Mouse (Mus musculus) intestine, postnatal 0 days (tissue): ENCODE results near the gene Lrmp. TPM values are rescaled to one million over a fixed set of nuclear protein-coding genes. Genes with fewer than 3 reads are reported as not detected.

ENCODE experiments used
- ATAC-seq: fragments of 200-750 bp; cut with Nextera tagmentation; 2 replicates; pipeline ENCODE4 v1.8.0; 2017; ENCODE audit warnings: mild to moderate bottlenecking, moderate TSS enrichment, moderate library complexity
- H3K27ac ChIP-seq: fragments of 300-500 bp; sonication (generic); 2 replicates; pipeline ENCODE4 v1.5.1; 2014; ENCODE audit warnings: mild to moderate bottlenecking, low read depth, low read length, moderate library complexity
- H3K27me3 ChIP-seq: fragments of 300-500 bp; sonication (generic); replicated peaks from 2 replicates; pipeline ENCODE4 v1.6.1; 2014; ENCODE audit warnings: low read length, mixed read lengths; ENCODE audit not compliant: control insufficient read depth, insufficient read depth
- H3K36me3 ChIP-seq: fragments of 300-500 bp; sonication (generic); 2 replicates; pipeline ENCODE4 v1.6.1; 2014; ENCODE audit warnings: mild to moderate bottlenecking, moderate library complexity; ENCODE audit not compliant: control insufficient read depth, insufficient read depth
- H3K4me1 ChIP-seq: fragments of 300-500 bp; sonication (generic); replicated peaks from 2 replicates; pipeline ENCODE4 v1.6.1; 2014; ENCODE audit warnings: antibody characterized with exemption, low read length, mixed read lengths; ENCODE audit not compliant: control insufficient read depth, insufficient read depth
- H3K4me2 ChIP-seq: fragments of 300-500 bp; sonication (generic); replicated peaks from 2 replicates; pipeline ENCODE4 v1.6.1; 2014; ENCODE audit warnings: low read depth, mild to moderate bottlenecking, moderate library complexity
- H3K4me3 ChIP-seq: fragments of 300-500 bp; sonication (generic); 2 replicates; pipeline ENCODE4 v1.5.1; 2014; ENCODE audit warnings: low read depth, low read length
- H3K9ac ChIP-seq: fragments of 300-500 bp; sonication (generic); 2 replicates; pipeline ENCODE4 v1.6.1; 2014; ENCODE audit warnings: mild to moderate bottlenecking, low read depth, low read length
- H3K9me3 ChIP-seq: fragments of 300-500 bp; sonication (generic); 2 replicates; pipeline ENCODE4 v1.6.1; 2016; ENCODE audit warnings: mixed run types; ENCODE audit not compliant: control insufficient read depth
- CTCF ChIP-seq: sonication (generic); IDR thresholded peaks from 2 replicates; pipeline ENCODE4 v1.5.1; 2016; ENCODE audit warnings: low read depth, mild to moderate bottlenecking, control low read depth, antibody characterized with exemption, moderate library complexity
- WGBS: fragments of 180-500 bp; shearing (Covaris S2); extraction: QIAGEN DNeasy Blood & Tissue Kit; methylation state at CpG from one replicate; pipeline ENCODE4 v1.1.7; 2014; 5-methylcytosine and 5-hydroxymethylcytosine counted together
- polyA plus RNA-seq: library from polyadenylated mRNA; unstranded; fragments of >200 nt; fragmentation: Nextera tagmentation; extraction: Ambion mirVana; gene quantifications from 2 replicates; pipeline ENCODE4 v1.2.1, GENCODE M21; 2015

Lrmp gene
- polyA plus RNA-seq, 1 experiment from 2014 or later: 1.1 TPM

DNA sequence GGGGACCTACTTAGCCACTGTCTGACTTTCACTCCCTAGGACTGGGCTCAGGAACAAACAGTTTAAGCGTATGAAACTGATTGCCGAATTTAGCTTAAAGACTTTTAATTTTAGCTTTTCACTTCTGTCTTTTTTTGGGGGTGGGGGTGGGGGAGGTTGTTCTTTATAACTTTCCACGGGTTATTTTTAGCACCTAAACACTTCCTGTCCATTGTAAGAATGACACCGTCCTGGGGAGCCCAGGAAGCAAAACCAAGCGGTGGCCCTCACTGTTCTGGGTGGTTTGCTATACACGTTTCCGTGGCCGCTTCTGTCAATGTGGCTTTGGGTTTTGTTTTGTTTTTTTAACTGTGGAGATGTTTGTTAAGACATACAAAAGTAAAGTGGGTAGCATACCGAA lies 14.5 kb upstream of the Lrmp start:
- no peak overlapping the region for H3K27ac ChIP-seq
- 60% methylated on average over 9 of the region's 9 CpGs for WGBS
- ATAC-seq: no peak

DNA sequence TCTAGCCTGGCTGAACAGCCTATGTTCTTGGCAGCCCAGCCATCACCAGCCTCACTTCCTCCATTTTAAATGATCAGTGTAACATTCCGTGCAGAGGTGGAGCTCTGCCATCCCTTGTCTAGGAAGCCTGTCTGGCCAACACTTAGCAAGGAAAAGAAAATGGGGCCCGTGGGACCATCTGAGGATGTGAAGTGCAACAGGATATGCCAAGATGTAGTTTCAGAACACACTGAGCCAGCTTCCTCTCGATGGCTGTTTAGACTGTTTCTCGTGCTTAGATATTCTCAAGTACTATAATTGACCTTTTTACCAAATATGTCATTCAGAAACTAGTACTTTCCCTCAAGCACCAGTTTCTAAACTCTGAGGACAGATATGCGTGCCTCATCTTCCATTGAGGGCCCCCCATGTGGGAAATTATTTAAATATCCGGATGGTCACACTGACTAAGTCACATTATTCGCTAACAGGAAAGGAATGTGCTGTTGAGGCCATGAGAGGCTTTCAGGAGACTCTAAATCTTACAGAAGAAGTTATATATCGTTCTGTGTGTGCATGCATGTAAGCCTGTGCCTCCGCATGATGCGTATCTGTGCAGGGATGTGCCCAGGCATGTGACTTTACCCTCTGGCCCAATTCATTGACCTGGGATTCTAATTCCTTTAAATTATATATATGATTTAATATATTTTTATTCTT lies 11.1 kb upstream of the Lrmp start:
- TF ChIP-seq CTCF: no peak
- WGBS: 74% methylated on average over 10 of the region's 10 CpGs
- Histone ChIP-seq H3K27ac (no peak overlapping the region), H3K4me3 (no peak overlapping the region), H3K4me2 (no peak overlapping the region), H3K9me3 (no peaks in the 10 kb centered on the region), H3K4me1 (no peaks in the 10 kb centered on the region), H3K9ac (no peak overlapping the region), H3K27me3 (no peaks in the 10 kb centered on the region), H3K36me3 (no peaks in the 10 kb centered on the region)
- ATAC-seq: no peak

More for the DNA sequence above, 14.5 kb upstream of the Lrmp start:
- Histone ChIP-seq H3K9ac (no peak overlapping the region), H3K9me3 (no peaks in the 10 kb centered on the region), H3K36me3 (no peaks in the 10 kb centered on the region), H3K27me3 (no peaks in the 10 kb centered on the region), H3K4me2 (no peak overlapping the region), H3K4me3 (no peak overlapping the region), H3K4me1 (no peaks in the 10 kb centered on the region)
- TF ChIP-seq CTCF: no peak

DNA sequence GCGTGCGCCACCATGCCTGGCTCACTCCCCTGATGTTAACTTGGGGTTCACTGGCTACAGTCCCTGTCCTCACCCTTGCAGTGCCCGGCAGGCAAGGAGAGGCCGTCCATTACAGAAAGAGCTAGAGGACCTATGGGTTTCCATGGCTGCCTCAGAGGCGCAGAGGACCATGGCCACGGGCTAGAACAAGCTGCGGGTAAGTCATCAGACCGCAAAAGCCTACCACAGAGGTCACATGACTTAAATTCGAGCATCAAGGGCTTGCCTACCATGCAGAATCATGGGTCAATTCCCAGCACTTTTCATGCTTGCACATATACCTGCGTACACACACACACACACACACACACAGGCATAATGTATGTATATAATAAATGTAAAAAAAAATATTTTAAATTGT lies 10.0 kb upstream of the Lrmp start:
- H3K9me3 ChIP-seq: no peaks in the 10 kb centered on the region
- H3K36me3 ChIP-seq: no peaks in the 10 kb centered on the region
- H3K4me1 ChIP-seq: no peaks in the 10 kb centered on the region
- no peak for ATAC-seq
- H3K27ac ChIP-seq: no peak overlapping the region
- no peak overlapping the region for H3K4me3 ChIP-seq
- no peak overlapping the region for H3K9ac ChIP-seq
- no peak for TF ChIP-seq CTCF
- H3K27me3 ChIP-seq: no peaks in the 10 kb centered on the region
- H3K4me2 ChIP-seq: no peak overlapping the region
- 97% methylated on average over 10 of the region's 10 CpGs for WGBS

DNA sequence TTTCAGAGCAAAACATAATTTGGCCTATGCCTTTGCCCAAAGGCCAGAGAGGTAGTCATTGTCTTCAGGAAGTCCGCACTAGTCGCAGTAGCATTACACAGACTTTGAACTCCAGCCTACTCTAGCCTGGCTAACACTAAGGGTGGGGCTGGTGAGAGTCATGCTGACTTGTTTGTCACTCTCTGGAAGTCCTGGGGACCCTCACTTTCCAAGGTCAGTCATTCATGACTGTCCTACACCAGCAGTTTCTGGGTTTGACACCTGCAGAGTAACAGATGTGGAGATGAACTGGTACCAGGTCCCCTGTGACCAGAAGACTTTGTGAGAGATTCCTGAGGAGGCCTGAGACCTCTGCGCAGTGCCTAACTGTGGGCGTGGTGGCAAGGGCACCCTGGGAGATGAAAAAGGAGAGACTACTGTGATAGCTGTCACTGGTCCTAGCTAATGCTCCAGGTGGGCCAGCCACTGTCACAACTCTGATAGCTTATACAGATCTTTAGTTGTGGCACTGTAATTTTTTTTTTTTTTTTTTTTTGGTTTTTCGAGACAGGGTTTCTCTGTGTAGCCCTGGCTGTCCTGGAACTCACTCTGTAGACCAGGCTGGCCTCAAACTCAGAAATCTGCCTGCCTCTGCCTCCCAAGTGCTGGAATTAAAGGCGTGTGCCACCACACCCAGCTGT lies 9.2 kb upstream of the Lrmp start:
- H3K4me2 ChIP-seq: no peak overlapping the region
- H3K27ac ChIP-seq: no peak overlapping the region
- 76% methylated on average over 5 of the region's 6 CpGs for WGBS
- H3K27me3 ChIP-seq: no peaks in the 10 kb centered on the region
- H3K9me3 ChIP-seq: no peaks in the 10 kb centered on the region
- no peaks in the 10 kb centered on the region for H3K4me1 ChIP-seq
- H3K9ac ChIP-seq: no peak overlapping the region
- H3K4me3 ChIP-seq: no peak overlapping the region
- no peaks in the 10 kb centered on the region for H3K36me3 ChIP-seq
- ATAC-seq: peak; percentile 72; the same call in 1 of the 2 replicates
- TF ChIP-seq CTCF: no peak

DNA sequence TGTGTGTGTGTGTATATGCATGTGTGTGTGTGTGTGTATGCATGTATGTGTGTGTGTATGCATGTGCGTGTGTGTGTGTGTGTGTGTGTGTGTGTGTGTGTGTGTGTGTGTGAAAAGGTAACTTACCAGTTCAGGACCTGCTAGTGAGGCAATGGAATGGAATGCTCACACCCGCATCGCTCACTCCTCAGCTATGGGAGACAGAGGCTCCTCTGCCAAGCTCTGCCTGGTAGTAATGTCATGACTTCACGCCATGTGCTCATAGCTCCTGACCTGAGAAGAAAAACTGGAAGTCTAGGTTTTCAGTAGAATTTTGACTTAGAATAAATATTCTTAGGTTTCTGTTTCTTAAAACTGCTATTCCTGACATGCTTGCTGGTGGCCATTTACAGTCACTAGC lies 4.7 kb upstream of the Lrmp start:
- Histone ChIP-seq H3K9ac (no peak overlapping the region), H3K4me3 (no peak overlapping the region), H3K9me3 (no peaks in the 10 kb centered on the region), H3K4me2 (no peak overlapping the region), H3K27ac (no peak overlapping the region), H3K27me3 (no peaks in the 10 kb centered on the region), H3K4me1 (no peaks in the 10 kb centered on the region), H3K36me3 (no peaks in the 10 kb centered on the region)
- no peak for ATAC-seq
- 92% methylated on average over 4 of the region's 4 CpGs for WGBS
- TF ChIP-seq CTCF: no peak

DNA sequence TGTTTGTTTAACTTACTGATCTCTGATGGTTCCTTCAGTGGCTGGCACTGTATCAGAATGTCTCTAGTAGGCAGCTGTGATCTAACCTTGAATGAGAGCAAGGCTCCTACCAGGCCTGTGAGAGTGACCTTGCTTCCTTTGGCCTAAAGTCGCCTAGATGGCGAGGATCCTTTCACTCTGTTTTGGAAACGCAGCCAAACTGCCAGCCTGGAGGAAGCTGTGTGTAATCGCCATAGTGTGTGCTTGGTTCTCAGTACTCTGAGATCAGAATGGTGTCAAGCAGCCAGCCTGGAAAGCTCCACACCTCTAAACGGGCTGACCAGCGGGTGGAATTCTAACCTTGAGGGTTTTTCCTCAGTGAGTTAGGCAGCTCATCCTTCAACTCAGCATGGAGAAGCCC lies 2.6 kb upstream of the Lrmp start:
- Histone ChIP-seq H3K4me3 (no peak overlapping the region), H3K9me3 (no peaks in the 10 kb centered on the region), H3K36me3 (no peaks in the 10 kb centered on the region), H3K4me2 (no peak overlapping the region), H3K9ac (no peak overlapping the region), H3K27me3 (no peaks in the 10 kb centered on the region), H3K4me1 (0 out of 2 replicates have a peak, but pooled peaks cover 3% of the 10 kb centered on the region), H3K27ac (no peak overlapping the region)
- no peak for TF ChIP-seq CTCF
- 65% methylated on average over 6 of the region's 6 CpGs for WGBS
- no peak for ATAC-seq
